Mouse (Mus musculus) heart, adult 11 months (tissue): ENCODE measurements at regions not wholly inside any gene's neighbourhood (a gene's known extent, or its start where the extent isn't known, plus 50 kb on each side); places are given as distances from the start of the nearest gene placed in this dataset.

Source experiments
- DNase-seq: peaks from one replicate; pipeline ENCODE4 v3.0.0; 2022

DNA sequence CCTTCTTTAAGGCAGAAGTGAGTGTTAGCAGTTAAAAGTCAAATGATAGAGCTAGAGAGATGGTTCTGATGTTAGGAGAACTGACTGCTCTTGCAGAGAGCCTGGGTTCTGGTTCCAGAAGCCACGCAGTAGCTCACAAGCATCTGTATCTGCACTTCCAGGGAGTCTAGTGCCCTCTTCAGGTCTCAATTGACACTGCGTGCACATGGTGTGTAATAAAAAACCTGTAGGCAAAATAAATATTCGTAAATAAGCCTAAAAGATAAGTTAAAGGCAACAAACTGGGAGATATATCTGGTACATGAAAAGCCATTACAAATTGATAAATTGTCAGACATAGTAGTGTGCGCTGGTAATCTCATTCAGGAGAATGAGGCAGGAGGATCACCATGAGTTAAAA, 133.8 kb upstream of the Csf3r start:
- no peak for DNase-seq

GRCm38 (mm10) chr4:125893139-125893538, 131.2 kb upstream of the Csf3r start:
- DNase-seq, result no peak

- DNase-seq, result no peak
Observed at GRCm38 (mm10) chr4:125897707-125898106, 126.6 kb upstream of the Csf3r start.

- DNase-seq, result no peak
Observed at GRCm38 (mm10) chr4:125898631-125899348, 125.6 kb upstream of the Csf3r start.

- DNase-seq, result no peak
Observed at GRCm38 (mm10) chr4:125901546-125902276, 122.6 kb upstream of the Csf3r start.

DNA sequence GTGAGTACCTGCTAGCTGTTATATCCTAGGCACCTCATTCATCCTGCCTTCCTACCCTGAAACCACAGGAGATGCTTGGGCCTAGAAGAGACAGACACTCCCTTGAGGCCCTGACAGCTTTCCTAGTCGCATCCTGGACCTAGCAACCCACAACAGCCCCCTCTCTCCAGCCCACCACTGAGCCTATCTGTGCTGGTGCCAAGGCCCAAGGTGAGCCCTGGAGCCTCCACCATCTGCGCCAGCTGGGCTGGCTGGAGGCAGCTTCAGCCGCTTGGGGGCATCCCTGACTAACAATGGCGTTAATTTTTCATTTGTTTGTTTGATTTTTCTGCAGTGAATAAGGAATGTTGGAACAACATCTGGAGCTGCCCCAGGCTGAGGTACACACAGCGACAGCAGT, 118.1 kb upstream of the Csf3r start:
- DNase-seq, result no peak

GRCm38 (mm10) chr4:125908901-125909300, 115.4 kb upstream of the Csf3r start:
- DNase-seq, result no peak

DNA sequence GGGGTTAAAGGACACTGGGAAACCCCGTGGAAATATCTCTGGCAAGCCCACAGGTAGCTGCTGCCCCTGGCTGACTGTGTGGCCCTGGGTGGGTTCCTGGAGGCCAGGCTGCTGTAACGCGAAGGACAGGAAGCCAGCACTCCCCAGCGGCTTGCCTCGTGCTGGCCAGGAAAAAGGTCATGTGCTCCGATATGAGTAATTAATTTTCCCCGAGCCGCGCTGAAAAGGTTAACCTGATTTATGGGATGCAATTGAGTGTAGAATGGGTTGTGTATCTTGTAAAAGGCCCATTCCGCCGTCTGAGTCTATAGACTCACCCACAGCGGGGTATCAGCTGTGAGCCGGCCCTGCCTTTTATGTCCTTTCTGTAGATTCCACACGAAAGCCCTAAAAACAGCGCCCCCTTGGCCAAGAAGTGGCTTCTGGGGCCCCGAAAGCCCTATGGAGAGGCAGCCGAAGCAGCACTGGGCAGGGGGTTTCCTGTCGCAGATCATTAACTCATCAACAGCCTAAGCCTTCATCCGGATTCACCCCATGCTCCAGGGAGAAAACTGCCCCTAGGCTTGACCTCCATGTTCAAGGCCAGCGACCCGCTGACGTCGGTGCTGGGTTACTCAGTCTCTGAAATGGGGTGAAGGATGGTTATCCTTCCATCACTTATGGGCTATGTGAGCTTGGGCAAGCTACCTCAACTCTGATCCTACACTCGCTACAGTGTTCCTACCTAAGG, 112.6 kb upstream of the Csf3r start:
- no peak for DNase-seq

DNA sequence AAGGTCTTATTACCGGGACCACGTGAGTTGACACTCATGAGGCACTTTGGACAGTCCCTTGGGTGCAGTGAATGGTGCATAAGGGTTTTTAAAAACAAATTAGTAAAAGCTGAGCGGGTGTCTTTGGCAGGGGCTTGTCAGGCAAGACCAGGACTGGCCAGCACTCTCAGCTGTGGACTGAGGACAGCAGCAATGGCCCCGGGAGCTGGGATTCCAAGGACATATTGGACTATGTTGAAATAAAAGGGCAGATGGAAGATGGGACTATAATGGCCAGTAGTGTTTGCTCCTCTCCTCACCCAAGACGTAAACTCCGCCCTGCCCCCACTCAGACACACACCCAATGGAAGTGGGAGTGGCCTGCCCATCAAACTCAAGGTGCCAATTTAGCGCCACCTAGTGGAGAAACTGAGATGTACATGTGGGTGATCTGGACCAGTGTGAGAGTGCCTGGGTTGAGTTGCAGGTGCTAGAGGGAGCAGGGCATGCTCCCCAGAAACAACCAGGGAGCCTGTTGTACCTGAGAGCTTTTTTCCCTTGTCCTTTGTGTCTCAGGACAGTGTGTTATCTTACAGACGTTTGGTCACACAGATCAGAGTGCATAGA, 111.8 kb upstream of the Csf3r start:
- DNase-seq, result no peak

DNA sequence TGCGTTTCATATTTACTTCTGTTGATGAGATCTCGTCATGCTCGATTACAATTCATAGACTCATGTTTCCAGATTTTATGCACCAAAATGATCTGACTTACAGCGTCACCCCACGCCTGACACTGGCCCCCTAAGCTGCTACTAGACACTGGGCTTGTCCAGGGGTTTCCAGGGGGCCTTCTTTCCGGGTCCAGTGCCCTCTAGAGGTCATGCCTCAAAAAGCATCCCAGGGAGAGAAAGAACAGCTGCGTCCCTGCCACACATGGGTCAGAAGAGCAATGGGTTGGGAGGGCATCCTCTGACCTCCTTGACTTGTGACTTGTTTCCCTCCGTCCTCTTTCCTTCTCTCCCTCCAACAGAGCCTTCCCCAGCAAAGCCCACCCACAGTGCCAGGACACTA, 109.2 kb upstream of the Csf3r start:
- no peak for DNase-seq

DNA sequence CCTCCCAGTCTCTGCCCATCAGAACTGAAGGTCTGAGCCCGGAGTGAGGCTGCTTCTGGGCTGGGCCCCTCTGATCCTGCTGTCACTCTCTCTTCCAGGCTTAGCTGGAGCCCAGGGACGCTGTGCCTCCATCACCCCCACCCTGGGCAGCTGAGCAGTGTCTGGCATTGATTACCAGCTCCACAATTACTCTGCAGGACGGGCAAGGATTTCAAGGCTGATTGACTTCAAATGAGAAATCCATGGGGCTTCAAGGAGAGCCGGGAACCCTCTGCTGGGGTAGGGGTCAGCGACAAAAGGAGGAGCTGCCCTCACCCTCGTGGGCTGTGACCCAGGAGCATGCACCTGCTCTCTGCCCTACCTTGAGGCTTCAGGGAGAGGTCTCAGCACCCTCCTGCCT, 107.1 kb upstream of the Csf3r start:
- DNase-seq, result no peak

DNA sequence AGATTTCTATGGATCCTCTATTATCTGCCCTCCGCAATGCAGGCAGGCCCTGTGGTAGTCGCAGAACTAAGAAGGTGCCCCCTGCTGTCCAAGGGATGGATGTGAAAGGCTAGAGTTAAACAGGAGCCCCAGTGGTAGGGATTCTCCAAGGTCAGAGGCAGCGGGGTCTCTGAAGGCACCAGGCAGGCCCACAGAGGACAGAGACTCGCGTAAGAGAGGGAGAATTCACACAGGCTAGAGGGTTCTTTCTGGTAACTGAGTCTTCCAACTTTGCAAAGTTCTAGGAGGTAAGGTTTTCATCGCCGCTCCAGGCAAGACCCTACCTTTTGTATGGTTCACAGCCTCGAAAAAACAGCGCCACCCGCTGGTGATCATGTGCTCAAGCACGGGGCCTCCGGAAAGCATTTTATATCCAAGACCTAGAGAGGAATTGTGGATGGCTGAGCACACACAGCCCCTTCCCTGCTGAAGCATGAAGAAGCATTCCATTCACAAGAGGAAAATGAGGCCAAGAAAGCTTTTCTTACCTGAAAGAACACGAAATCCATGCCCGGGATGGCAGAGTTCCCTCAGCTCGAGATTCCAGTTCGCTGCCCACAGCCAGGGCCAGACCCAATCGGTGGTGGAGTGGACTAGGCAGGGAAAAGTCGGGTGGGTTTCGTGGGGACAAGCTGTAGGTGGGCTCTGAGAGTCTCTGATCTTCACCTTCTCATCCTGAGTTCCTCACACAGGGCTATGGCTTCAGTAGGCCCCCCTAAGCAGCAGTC, 102.6 kb upstream of the Csf3r start:
- no peak for DNase-seq

- no peak for DNase-seq
Observed at GRCm38 (mm10) chr4:125922317-125922878, 102.0 kb upstream of the Csf3r start.

GRCm38 (mm10) chr4:125923225-125923624, 101.1 kb upstream of the Csf3r start:
- DNase-seq, result no peak

DNA sequence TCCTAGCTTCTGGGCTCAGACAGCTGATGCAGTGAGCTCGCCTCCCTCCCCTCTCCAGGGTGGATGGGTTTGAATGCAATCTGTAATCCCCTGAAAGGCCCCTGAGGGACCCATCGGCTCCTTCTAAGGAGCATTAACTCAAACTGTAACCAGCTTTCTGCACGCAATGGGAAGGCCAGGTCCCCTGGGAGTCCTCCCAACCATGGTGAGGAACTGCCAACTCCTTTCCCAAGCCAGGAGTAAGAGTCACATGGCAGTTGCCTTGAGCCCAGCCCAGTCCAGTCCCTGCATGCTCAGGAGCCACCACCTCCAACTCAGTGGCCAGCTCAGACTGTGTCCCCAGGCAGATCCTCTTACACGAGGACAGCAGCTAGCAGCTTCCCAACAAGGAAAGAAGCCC, 96.2 kb upstream of the Csf3r start:
- DNase-seq, result no peak

DNA sequence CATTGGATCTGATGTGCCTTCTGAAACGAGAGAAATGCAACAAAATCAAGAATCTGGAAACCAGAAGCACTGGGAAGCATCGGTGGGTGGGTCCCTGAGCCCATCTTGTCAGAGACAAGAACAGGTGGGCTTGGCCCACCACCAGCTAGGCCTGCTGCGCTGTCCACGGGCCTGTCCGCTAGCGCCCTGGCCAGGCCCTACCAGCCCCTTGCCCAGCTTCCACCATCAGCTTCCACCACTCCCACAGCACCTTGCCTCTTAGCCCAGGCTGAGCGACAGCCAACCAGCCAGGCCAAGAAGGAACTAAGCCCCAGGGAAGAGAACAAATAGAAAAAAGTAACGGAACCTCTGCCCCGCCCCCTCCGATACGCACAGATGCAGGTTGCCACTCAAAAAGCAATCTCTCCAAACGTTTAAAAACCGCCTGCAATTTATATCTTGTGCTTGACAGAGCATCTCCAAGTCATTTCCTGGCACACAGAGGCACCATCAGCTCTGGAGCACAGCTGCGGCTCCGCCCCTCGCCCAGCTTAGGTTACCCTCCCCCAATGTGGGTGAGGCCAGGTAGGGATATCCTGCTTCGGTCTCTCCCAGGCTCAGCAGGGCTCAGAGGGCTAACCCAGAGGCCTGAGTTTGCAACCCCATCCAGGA, 95.1 kb upstream of the Csf3r start:
- no peak for DNase-seq

DNA sequence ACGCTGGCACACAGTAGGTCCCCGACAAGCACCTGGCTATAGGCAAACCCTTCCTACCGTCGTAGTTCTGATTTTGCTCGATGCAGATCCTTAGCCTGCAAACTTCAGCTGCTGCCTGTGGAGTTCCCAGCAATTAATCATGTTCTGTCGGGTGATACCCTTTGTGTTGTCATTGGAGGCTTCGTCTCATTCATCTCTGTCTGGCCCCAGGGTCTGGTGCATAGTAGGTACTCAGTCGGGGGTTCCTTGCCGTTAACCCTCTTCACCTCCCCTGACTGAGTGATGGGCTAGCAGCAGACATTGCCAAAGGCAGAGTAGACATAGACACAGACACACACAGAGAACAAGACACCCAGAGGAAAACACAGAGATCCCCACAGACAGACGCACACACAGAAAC, 93.6 kb upstream of the Csf3r start:
- DNase-seq, result no peak

DNA sequence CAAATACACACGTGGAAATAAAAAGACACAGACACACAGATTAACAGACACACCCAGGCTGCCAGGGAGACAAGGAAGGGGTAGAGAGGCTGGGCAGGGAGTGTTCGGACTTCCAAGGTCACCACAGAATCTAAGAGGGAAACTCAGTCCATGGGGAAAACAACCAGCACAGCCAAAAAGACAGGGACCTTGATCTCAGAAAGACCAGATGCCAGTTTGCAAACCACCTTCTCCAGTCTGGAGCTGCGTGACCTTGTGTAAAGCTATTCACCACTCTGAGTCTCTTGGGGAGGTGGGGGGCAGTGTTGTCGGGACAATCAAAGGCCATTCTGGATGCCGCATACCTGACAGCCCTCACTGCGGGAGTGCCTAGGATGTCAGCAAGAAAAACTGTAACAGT, 93.0 kb upstream of the Csf3r start:
- DNase-seq, result no peak

- no peak for DNase-seq
Observed at GRCm38 (mm10) chr4:125932036-125932756, 92.2 kb upstream of the Csf3r start.

DNA sequence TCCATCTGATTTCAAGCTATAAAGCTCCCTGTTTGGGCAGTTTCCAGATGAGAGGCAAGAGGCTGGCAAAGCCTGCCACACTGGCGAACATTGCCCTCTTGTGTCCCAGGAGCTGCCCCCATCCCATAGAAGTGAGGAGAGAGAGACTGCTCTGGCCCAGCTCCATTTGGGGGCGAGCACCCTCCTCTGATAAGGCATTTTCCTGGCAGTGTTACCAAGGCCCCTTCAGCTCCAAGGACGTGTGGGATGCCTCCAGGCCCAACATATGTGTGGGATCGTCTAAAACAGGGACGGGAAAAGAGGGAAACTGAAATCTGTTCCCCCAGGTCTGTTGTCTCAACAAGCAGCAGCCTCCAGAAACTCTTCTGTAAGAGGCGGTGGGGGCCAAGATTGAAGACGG, 88.0 kb upstream of the Csf3r start:
- DNase-seq, result no peak

- DNase-seq, result no peak
Observed at GRCm38 (mm10) chr4:125938186-125938585, 86.2 kb upstream of the Csf3r start.
